In the genomic region with DNA sequence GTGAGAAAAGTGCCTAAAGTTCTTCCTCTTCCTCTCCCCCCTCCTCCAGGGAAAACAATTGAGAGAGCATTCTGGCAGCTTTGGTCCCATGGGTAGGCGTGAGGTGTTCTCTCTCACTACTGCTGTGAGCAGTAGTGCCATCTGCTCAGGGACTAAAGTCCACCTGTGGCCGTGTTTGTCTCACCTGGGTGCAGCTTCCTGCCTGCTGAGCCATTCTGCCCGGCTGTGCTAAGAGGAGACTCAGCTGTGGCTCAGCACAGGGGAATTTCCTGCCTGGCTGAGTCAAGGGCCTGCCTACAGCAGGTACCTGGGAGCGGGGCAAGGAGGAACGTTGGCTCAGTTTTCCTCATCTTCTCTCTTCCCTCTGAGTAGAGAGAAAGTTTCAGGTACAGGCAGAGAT, we compare ENCODE assay signal across 12 mouse cellular contexts.
DNase-seq lines count a peak whose midpoint lies in the region.
"Had no signal": no experiment of that assay in that cellular context is flagged by ENCODE, and none has a peak within 500 bp of the region (broad histone marks: within the 10 kb centered on the region; RNA-seq: fewer than 3 reads in every experiment).

No protein-coding gene starts in this region.

- peak; percentile 55 for DNase-seq in cerebellum, adult 11-12 months
- no peak for DNase-seq in cerebellum, postnatal 36 days
- peak; percentile 38 for DNase-seq in thymus, postnatal 14 days
- DNase-seq in thymus, postnatal 36 days: no peak
- peak; percentile 73 for DNase-seq in kidney, postnatal 14 days
- peak; percentile 56 for DNase-seq in yolk sac, embryonic 10.5 days (ENCODE audit: low spot score)
- DNase-seq in embryo, embryonic 10.5 days (ENCODE audit: low spot score): no peak
- DNase-seq in right cerebral cortex, adult 2 months (ENCODE audit: low spot score in 2 of 2): no peak
- DNase-seq: adrenal gland, adult 2 months; heart, adult 11 months; lung, postnatal 4 days; spleen, adult 18-20 months had no signal

Comparison
In these comparisons a context has a peak if more than half of its experiments do, and no peak if none do; other contexts are left out.
1. DNase-seq: peak in cerebellum, adult 11-12 months (single experiment), thymus, postnatal 14 days (single experiment), kidney, postnatal 14 days (single experiment) and yolk sac, embryonic 10.5 days (single experiment); none in cerebellum, postnatal 36 days (0 of 2), thymus, postnatal 36 days (0 of 2), embryo, embryonic 10.5 days (single experiment) and right cerebral cortex, adult 2 months (0 of 2).